Mouse (Mus musculus): Measurements from ENCODE around the gene Atoh8.

DNA sequence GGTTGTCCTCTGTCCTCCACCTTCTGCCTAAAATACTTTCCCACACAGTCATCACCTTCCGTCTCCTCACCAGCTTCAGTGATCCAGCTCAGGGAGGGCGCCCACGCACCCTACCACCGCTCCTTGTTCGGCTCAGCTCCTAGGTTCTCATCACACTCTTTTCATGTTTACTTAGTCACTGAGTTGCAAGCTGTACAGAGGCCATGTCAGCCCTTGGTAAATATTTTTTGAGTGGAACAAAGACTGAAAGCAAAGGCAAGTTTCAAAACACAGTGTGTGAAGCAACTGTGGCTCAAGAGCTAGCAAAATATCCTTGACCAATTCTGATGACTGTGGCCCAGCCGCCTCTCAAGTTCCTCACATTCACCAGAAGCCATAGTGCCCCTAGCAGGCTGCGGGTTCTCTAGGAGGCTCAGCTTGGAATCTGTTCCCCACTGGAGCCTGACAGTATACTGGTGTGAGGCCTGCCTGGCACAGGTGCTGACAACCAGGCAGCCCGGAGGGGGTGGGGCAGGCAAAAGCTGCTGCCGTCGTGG is 36.9 kb upstream of the Atoh8 start:
- no peak for TF ChIP-seq CTCF (IDR thresholded peaks at IDR 0.05; ENCODE audit: borderline replicate concordance, insufficient read depth, low read length)
- TF ChIP-seq POLR2A (IDR thresholded peaks at IDR 0.05; ENCODE audit: low read depth, low read length) = no peak

Measured in embryonic fibroblast, embryonic 13.5 days (primary cell).